Mouse (Mus musculus): Measurements from ENCODE around the gene Fbxo47.

GRCm38 (mm10) chr11:97908634-97909348, 24.8 kb upstream of the Fbxo47 start:
- no peak for TF ChIP-seq CTCF (IDR thresholded peaks at IDR 0.05; ENCODE audit: borderline replicate concordance, insufficient read depth, low read depth, low read length)
- no peak for TF ChIP-seq POLR2A (IDR thresholded peaks at IDR 0.05; ENCODE audit: borderline replicate concordance, insufficient read depth, low read length)
